Mouse (Mus musculus) megakaryocyte, adult 5-6 weeks (primary cell): ENCODE data around the gene Gm5089. TPM values are rescaled to one million over a fixed set of nuclear protein-coding genes. Genes with fewer than 3 reads are reported as not detected.
A peak's percentile ranks its signal among the peaks of the same experiment; 100 is the strongest.

Experiments
- ATAC-seq: 2 replicates; pipeline ENCODE4 v1.8.0; 2016; ENCODE audit warnings: mild to moderate bottlenecking, inconsistent platforms; ENCODE audit not compliant: poor library complexity, severe bottlenecking
- total RNA-seq, 2 experiments: library from RNA; stranded (forward) in 1 of 2; stranded (reverse) in 1 of 2; fragments of 153-499, 151-499 nt in 1 of 2; fragments of 221-1000, 200-1000 nt in 1 of 2; gene quantifications; 2 replicates each; pipeline versions ENCODE4 v1.2.3 to v1.2.4; 2015 to 2017

Gene Gm5089
- total RNA-seq, 2 experiments from 2014 or later, result not detected

GRCm38 (mm10) chr14:122478574-122479011, 27.7 kb upstream of the Gm5089 start:
- no peak for ATAC-seq

- no peak for ATAC-seq
Measured at GRCm38 (mm10) chr14:122477971-122478573, 27.2 kb upstream of the Gm5089 start.

GRCm38 (mm10) chr14:122477261-122477671, 26.4 kb upstream of the Gm5089 start:
- ATAC-seq, result no peak

GRCm38 (mm10) chr14:122476822-122477215, 25.9 kb upstream of the Gm5089 start:
- ATAC-seq, result no peak

GRCm38 (mm10) chr14:122476041-122476821, 25.3 kb upstream of the Gm5089 start:
- ATAC-seq, result no peak

- ATAC-seq, result peak; percentile 20; the same call in 1 of the 2 replicates
Measured at GRCm38 (mm10) chr14:122475557-122476040, 24.7 kb upstream of the Gm5089 start.

GRCm38 (mm10) chr14:122474891-122475556, 24.1 kb upstream of the Gm5089 start, which contains the start of gene Zic2:
Gene Zic2 (plus strand): TSS chr14:122475435.
- ATAC-seq, result 0 out of 2 replicates have a peak, but pooled peaks have one; percentile 22

GRCm38 (mm10) chr14:122474041-122474890, 23.4 kb upstream of the Gm5089 start:
- no peak for ATAC-seq

- no peak for ATAC-seq
Measured at GRCm38 (mm10) chr14:122473211-122473751, 22.4 kb upstream of the Gm5089 start.

- no peak for ATAC-seq
Measured at GRCm38 (mm10) chr14:122472647-122473046, 21.7 kb upstream of the Gm5089 start.

- no peak for ATAC-seq
Measured at GRCm38 (mm10) chr14:122472161-122472560, 21.2 kb upstream of the Gm5089 start.

- ATAC-seq, result no peak
Measured at GRCm38 (mm10) chr14:122471449-122472085, 20.7 kb upstream of the Gm5089 start.

GRCm38 (mm10) chr14:122468971-122469755, 18.2 kb upstream of the Gm5089 start:
- no peak for ATAC-seq

GRCm38 (mm10) chr14:122467926-122468841, 17.3 kb upstream of the Gm5089 start:
- no peak for ATAC-seq

GRCm38 (mm10) chr14:122466756-122467362, 15.9 kb upstream of the Gm5089 start:
- ATAC-seq, result no peak

- no peak for ATAC-seq
Measured at GRCm38 (mm10) chr14:122465931-122466490, 15.1 kb upstream of the Gm5089 start.
